ENCODE assay signal across 22 mouse cellular contexts in genomic region chr5:49818832-49819231, GRCm38 (mm10).
DNase-seq lines count a peak whose midpoint lies in the region; ATAC-seq lines count a peak whose summit lies in the region.
"Had no signal": no experiment of that assay in that cellular context is flagged by ENCODE, and none has a peak within 500 bp of the region (broad histone marks: within the 10 kb centered on the region; RNA-seq: fewer than 3 reads in every experiment).

No protein-coding gene starts in this region.

- H3K9ac ChIP-seq in liver, embryonic 11.5 days (ENCODE audit: low read depth, low read length) = no peak overlapping the region
- no peak overlapping the region for H3K9ac ChIP-seq in hindbrain, embryonic 11.5 days (ENCODE audit: low read depth, low read length)
- H3K9ac ChIP-seq: forebrain, postnatal 0 days; hindbrain, embryonic 14.5 days had no signal

- H3K4me2 ChIP-seq in liver, embryonic 11.5 days = no peak overlapping the region
- no peak overlapping the region for H3K4me2 ChIP-seq in hindbrain, embryonic 11.5 days (replicated peaks; ENCODE audit: low read depth, low read length)
- H3K4me2 ChIP-seq: heart, embryonic 11.5 days; hindbrain, embryonic 14.5 days had no signal

- H3K9me3 ChIP-seq in liver, embryonic 11.5 days (ENCODE audit: control insufficient read depth, low read length) = no peaks in the 10 kb centered on the region
- H3K9me3 ChIP-seq in hindbrain, embryonic 11.5 days (ENCODE audit: control insufficient read depth, low read length) = no peaks in the 10 kb centered on the region

- H3K27ac ChIP-seq in liver, embryonic 11.5 days (ENCODE audit: low read depth, low read length) = no peak overlapping the region
- no peak overlapping the region for H3K27ac ChIP-seq in hindbrain, embryonic 11.5 days (ENCODE audit: low read depth, low read length)
- H3K27ac ChIP-seq: hindbrain, embryonic 14.5 days; hindbrain, postnatal 0 days had no signal

- no peak for DNase-seq in frontal cortex, postnatal 14 days (ENCODE audit: low spot score in 2 of 2)
- no peak for DNase-seq in liver, embryonic 11.5 days (ENCODE audit: low spot score)
- DNase-seq in liver (no peak), MEL-GATA-1-ER (ENCODE audit: extremely low read depth, low read depth) (peak; percentile 85)
- no peak for DNase-seq in heart, adult 11 months
- no peak for DNase-seq in hindbrain, embryonic 11.5 days (ENCODE audit: low spot score)
- DNase-seq in urinary bladder, postnatal 36 days (ENCODE audit: low spot score in 2 of 2) = no peak
- DNase-seq: adrenal gland, adult 2 months; adrenal gland, postnatal 14 days; cerebellum, adult 18-20 months; cerebellum, adult 9-10 months; forebrain, postnatal 0 days; gastrocnemius, postnatal 10 days; gastrocnemius, postnatal 36 days had no signal

- no peak overlapping the region for H3K4me3 ChIP-seq in liver, embryonic 11.5 days (ENCODE audit: low read depth, low read length)
- H3K4me3 ChIP-seq in hindbrain, embryonic 11.5 days (ENCODE audit: low read depth, low read length) = no peak overlapping the region

- peak; percentile 59; the same call in 1 of the 2 replicates for ATAC-seq in frontal cortex, adult (ENCODE audit: low TSS enrichment)
- ATAC-seq in liver, embryonic 11.5 days (replicated peaks; ENCODE audit: low FRiP score) = 0 out of 2 replicates have a peak, but pooled peaks have one; percentile 51
- no peak for ATAC-seq in hindbrain, embryonic 11.5 days (ENCODE audit: low FRiP score)
- ATAC-seq: CD4-positive, CD25-positive, alpha-beta regulatory T cell, adult 4 months; forebrain, embryonic 14.5 days; forebrain, postnatal 0 days; hindbrain, postnatal 0 days; inflammation-experienced regulatory T-cells, adult 6 months; intestine, embryonic 16.5 days had no signal

- H3K4me1 ChIP-seq in liver, embryonic 11.5 days (replicated peaks; ENCODE audit: control insufficient read depth, insufficient read depth, low read length) = no peaks in the 10 kb centered on the region
- no peaks in the 10 kb centered on the region for H3K4me1 ChIP-seq in hindbrain, embryonic 11.5 days (replicated peaks; ENCODE audit: control insufficient read depth, insufficient read depth, low read length)

- no peaks in the 10 kb centered on the region for H3K36me3 ChIP-seq in liver, embryonic 11.5 days (ENCODE audit: control insufficient read depth, insufficient read depth, low read length)
- no peaks in the 10 kb centered on the region for H3K36me3 ChIP-seq in hindbrain, embryonic 11.5 days (ENCODE audit: control insufficient read depth, insufficient read depth, low read length)

- 69% methylated on average over 5 of the region's 5 CpGs for WGBS in liver, embryonic 11.5 days
- WGBS in hindbrain, embryonic 11.5 days = 88% methylated on average over 5 of the region's 5 CpGs

- no peaks in the 10 kb centered on the region for H3K27me3 ChIP-seq in liver, embryonic 11.5 days (replicated peaks; ENCODE audit: control insufficient read depth, insufficient read depth, low read length)
- no peaks in the 10 kb centered on the region for H3K27me3 ChIP-seq in hindbrain, embryonic 11.5 days (ENCODE audit: control insufficient read depth, insufficient read depth, low read length)
